Mouse (Mus musculus): ENCODE results near the gene Ctnna2.

DNA sequence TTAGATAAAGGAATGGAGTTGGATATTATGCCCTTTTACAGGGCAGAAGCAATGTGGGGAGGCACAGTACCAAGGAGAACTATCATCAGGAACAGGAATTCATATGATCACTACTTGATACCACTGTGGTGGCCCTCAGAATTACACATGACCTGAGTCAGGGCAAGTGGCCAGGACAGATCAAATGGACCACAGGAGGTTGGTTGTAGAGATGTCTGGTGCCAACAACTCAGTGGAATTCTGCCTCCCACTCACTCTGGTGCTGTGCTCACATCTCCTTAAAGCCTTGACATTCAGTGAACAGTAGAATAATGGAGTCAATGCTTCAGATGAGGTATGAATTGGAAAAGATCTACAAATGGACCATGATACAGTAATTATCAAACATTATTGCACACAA lies 691.1 kb downstream of the Ctnna2 start:
- TF ChIP-seq CTCF (conservative IDR thresholded peaks at IDR 0.05; ENCODE audit: low read length) (no peak), NANOG (IDR thresholded peaks at IDR 0.05; ENCODE audit: borderline replicate concordance, low read length) (no peak), POU5F1 (IDR thresholded peaks at IDR 0.05; ENCODE audit: borderline replicate concordance, low read length) (no peak)

Measured in E14TG2a.4 (cell line).